Mouse (Mus musculus) megakaryocyte, embryonic 14.5 days (primary cell): Measurements from ENCODE around the gene Ccnl2.

Experiments
- FLI1 ChIP-seq: IDR thresholded peaks from 2 replicates; pipeline ENCODE4 v1.6.1; 2012; ENCODE audit warnings: low read length, inconsistent platforms, mixed read lengths
- GATA1 ChIP-seq: IDR thresholded peaks from 3 replicates; pipeline ENCODE4 v1.6.1; 2012; ENCODE audit warnings: mixed read lengths, low read length, inconsistent platforms, borderline replicate concordance

- TF ChIP-seq FLI1 (no peak), GATA1 (no peak)
Observed at GRCm38 (mm10) chr4:155833836-155834235, 21.5 kb downstream of the Ccnl2 start.
